Mouse (Mus musculus) hindbrain, embryonic 13.5 days (tissue): ENCODE results near the gene Nup214. TPM values are rescaled to one million over a fixed set of nuclear protein-coding genes. Genes with fewer than 3 reads are reported as not detected.
A peak's percentile ranks its signal among the peaks of the same experiment; 100 is the strongest.

Experiments used
- ATAC-seq: fragments of 200-750 bp; cut with Nextera tagmentation; 2 replicates; pipeline ENCODE4 v1.8.0; 2017; ENCODE audit warnings: moderate TSS enrichment; ENCODE audit not compliant: low FRiP score
- H3K27ac ChIP-seq: fragments of 300-500 bp; sonication (generic); 2 replicates; pipeline ENCODE4 v1.5.1; 2015; ENCODE audit warnings: inconsistent platforms, mild to moderate bottlenecking, moderate library complexity
- H3K27me3 ChIP-seq: fragments of 300-500 bp; sonication (generic); 2 replicates; pipeline ENCODE4 v1.6.1; 2015; ENCODE audit warnings: mild to moderate bottlenecking, inconsistent platforms
- H3K36me3 ChIP-seq: fragments of 300-500 bp; sonication (generic); 2 replicates; pipeline ENCODE4 v1.6.1; 2015; ENCODE audit warnings: mild to moderate bottlenecking, inconsistent platforms
- H3K4me1 ChIP-seq: fragments of 300-500 bp; sonication (generic); replicated peaks from 2 replicates; pipeline ENCODE4 v1.6.1; 2015; ENCODE audit warnings: inconsistent platforms
- H3K4me2 ChIP-seq: fragments of 300-500 bp; sonication (generic); 2 replicates; pipeline ENCODE4 v1.6.1; 2015; ENCODE audit warnings: inconsistent platforms, mild to moderate bottlenecking, moderate library complexity
- H3K4me3 ChIP-seq: fragments of 300-500 bp; sonication (generic); 2 replicates; pipeline ENCODE4 v1.5.1; 2015; ENCODE audit warnings: mild to moderate bottlenecking, inconsistent platforms
- H3K9ac ChIP-seq: fragments of 300-500 bp; sonication (generic); 2 replicates; pipeline ENCODE4 v1.6.1; 2015; ENCODE audit warnings: mild to moderate bottlenecking, inconsistent platforms
- H3K9me3 ChIP-seq: fragments of 300-500 bp; sonication (generic); 2 replicates; pipeline ENCODE4 v1.6.1; 2016; ENCODE audit warnings: inconsistent platforms
- WGBS: fragments of 180-500 bp; shearing (Covaris S2); methylation state at CpG from one replicate; pipeline ENCODE4 v1.1.7; 2015; 5-methylcytosine and 5-hydroxymethylcytosine counted together
- polyA plus RNA-seq: library from polyadenylated mRNA; unstranded; fragments of >200 nt; fragmentation: Nextera tagmentation; extraction: Ambion mirVana; gene quantifications from 2 replicates; pipeline ENCODE4 v1.2.1, GENCODE M21; 2015

Nup214 gene
- polyA plus RNA-seq, 1 experiment from 2014 or later: 83.5 TPM

- Histone ChIP-seq H3K4me2 (peak overlapping the region; percentile 94), H3K9me3 (no peaks in the 10 kb centered on the region), H3K27me3 (peaks cover 32% of the 10 kb centered on the region), H3K27ac (no peak overlapping the region), H3K4me1 (peaks cover 45% of the 10 kb centered on the region), H3K9ac (peak overlapping the region; percentile 75; the same call in 1 of the 2 replicates), H3K36me3 (no peaks in the 10 kb centered on the region), H3K4me3 (peak overlapping the region; percentile 66)
- 15% methylated on average over 9 of the region's 9 CpGs for WGBS
- no peak for ATAC-seq
Observed at GRCm38 (mm10) chr2:31950966-31951365, 23.3 kb upstream of the Nup214 start.

- H3K9ac ChIP-seq: no peak overlapping the region
- H3K9me3 ChIP-seq: no peaks in the 10 kb centered on the region
- peaks cover 45% of the 10 kb centered on the region for H3K4me1 ChIP-seq
- peaks cover 31% of the 10 kb centered on the region for H3K27me3 ChIP-seq
- H3K4me2 ChIP-seq: peak overlapping the region; percentile 94; the same call in 1 of the 2 replicates
- WGBS: 82% methylated on average over 10 of the region's 10 CpGs
- H3K27ac ChIP-seq: no peak overlapping the region; the same call in 1 of the 2 replicates
- H3K4me3 ChIP-seq: no peak overlapping the region
- H3K36me3 ChIP-seq: no peaks in the 10 kb centered on the region
- ATAC-seq: no peak
Observed at GRCm38 (mm10) chr2:31952236-31952635, 22.0 kb upstream of the Nup214 start.

- Histone ChIP-seq H3K4me3 (no peak overlapping the region), H3K27me3 (peaks cover 31% of the 10 kb centered on the region), H3K27ac (no peak overlapping the region), H3K36me3 (no peaks in the 10 kb centered on the region), H3K4me2 (no peak overlapping the region; the same call in 1 of the 2 replicates), H3K9ac (no peak overlapping the region), H3K4me1 (peaks cover 45% of the 10 kb centered on the region), H3K9me3 (no peaks in the 10 kb centered on the region)
- ATAC-seq: no peak
- 91% methylated on average over 3 of the region's 3 CpGs for WGBS
Observed at GRCm38 (mm10) chr2:31952725-31953124, 21.5 kb upstream of the Nup214 start.

GRCm38 (mm10) chr2:31953687-31954086 is 20.5 kb upstream of the Nup214 start:
- Histone ChIP-seq H3K4me2 (no peak overlapping the region), H3K9ac (no peak overlapping the region), H3K9me3 (no peaks in the 10 kb centered on the region), H3K36me3 (no peaks in the 10 kb centered on the region), H3K27ac (no peak overlapping the region), H3K4me3 (no peak overlapping the region), H3K27me3 (peaks cover 25% of the 10 kb centered on the region), H3K4me1 (peaks cover 45% of the 10 kb centered on the region)
- WGBS: 86% methylated on average over 8 of the region's 8 CpGs
- ATAC-seq: no peak

GRCm38 (mm10) chr2:31954779-31955181 is 19.5 kb upstream of the Nup214 start:
- Histone ChIP-seq H3K4me1 (peaks cover 44% of the 10 kb centered on the region), H3K27ac (no peak overlapping the region), H3K9ac (no peak overlapping the region), H3K9me3 (no peaks in the 10 kb centered on the region), H3K4me2 (no peak overlapping the region), H3K4me3 (no peak overlapping the region), H3K27me3 (0 out of 2 replicates have a peak, but pooled peaks cover 14% of the 10 kb centered on the region), H3K36me3 (no peaks in the 10 kb centered on the region)
- ATAC-seq: no peak
- 89% methylated on average over 9 of the region's 9 CpGs for WGBS

- Histone ChIP-seq H3K9me3 (no peaks in the 10 kb centered on the region), H3K4me2 (no peak overlapping the region), H3K36me3 (no peaks in the 10 kb centered on the region), H3K9ac (no peak overlapping the region), H3K4me1 (peaks cover 39% of the 10 kb centered on the region), H3K4me3 (no peak overlapping the region), H3K27ac (no peak overlapping the region), H3K27me3 (0 out of 2 replicates have a peak, but pooled peaks cover 7% of the 10 kb centered on the region)
- ATAC-seq: no peak
- 82% methylated on average over 5 of the region's 5 CpGs for WGBS
Observed at GRCm38 (mm10) chr2:31955686-31956085, 18.6 kb upstream of the Nup214 start.

- Histone ChIP-seq H3K4me1 (peaks cover 38% of the 10 kb centered on the region), H3K27ac (no peak overlapping the region), H3K27me3 (no peaks in the 10 kb centered on the region), H3K9ac (no peak overlapping the region), H3K9me3 (no peaks in the 10 kb centered on the region), H3K4me2 (no peak overlapping the region), H3K36me3 (no peaks in the 10 kb centered on the region), H3K4me3 (no peak overlapping the region)
- no peak for ATAC-seq
- 92% methylated on average over 10 of the region's 10 CpGs for WGBS
Observed at GRCm38 (mm10) chr2:31957211-31957610, 17.0 kb upstream of the Nup214 start.

GRCm38 (mm10) chr2:31960986-31961385 is 13.2 kb upstream of the Nup214 start:
- H3K9me3 ChIP-seq: no peaks in the 10 kb centered on the region
- no peak for ATAC-seq
- peaks cover 31% of the 10 kb centered on the region for H3K4me1 ChIP-seq
- no peaks in the 10 kb centered on the region for H3K36me3 ChIP-seq
- no peak overlapping the region for H3K4me3 ChIP-seq
- no peaks in the 10 kb centered on the region for H3K27me3 ChIP-seq
- no peak overlapping the region for H3K4me2 ChIP-seq
- no peak overlapping the region for H3K9ac ChIP-seq
- no peak overlapping the region for H3K27ac ChIP-seq
- WGBS: 92% methylated on average over 8 of the region's 8 CpGs

GRCm38 (mm10) chr2:31961791-31962222 is 12.4 kb upstream of the Nup214 start:
- Histone ChIP-seq H3K36me3 (no peaks in the 10 kb centered on the region), H3K9ac (peak overlapping the region; percentile 39; the same call in 1 of the 2 replicates), H3K27me3 (no peaks in the 10 kb centered on the region), H3K4me1 (peaks cover 31% of the 10 kb centered on the region), H3K27ac (peak overlapping the region; percentile 88), H3K9me3 (no peaks in the 10 kb centered on the region), H3K4me2 (no peak overlapping the region), H3K4me3 (no peak overlapping the region)
- ATAC-seq: no peak
- WGBS: 80% methylated on average over 4 of the region's 4 CpGs

GRCm38 (mm10) chr2:31962501-31963224 is 11.6 kb upstream of the Nup214 start:
- H3K36me3 ChIP-seq: no peaks in the 10 kb centered on the region
- peaks cover 31% of the 10 kb centered on the region for H3K4me1 ChIP-seq
- no peaks in the 10 kb centered on the region for H3K9me3 ChIP-seq
- H3K27ac ChIP-seq: peak overlapping the region; percentile 88
- WGBS: 36% methylated on average over 8 of the region's 8 CpGs
- ATAC-seq: peak; percentile 91
- H3K4me2 ChIP-seq: no peak overlapping the region
- H3K9ac ChIP-seq: peak overlapping the region; percentile 39
- no peak overlapping the region for H3K4me3 ChIP-seq
- no peaks in the 10 kb centered on the region for H3K27me3 ChIP-seq

GRCm38 (mm10) chr2:31963491-31963890 is 10.7 kb upstream of the Nup214 start:
- Histone ChIP-seq H3K9ac (no peak overlapping the region), H3K4me2 (no peak overlapping the region), H3K27me3 (no peaks in the 10 kb centered on the region), H3K9me3 (no peaks in the 10 kb centered on the region), H3K36me3 (no peaks in the 10 kb centered on the region), H3K4me3 (no peak overlapping the region), H3K4me1 (peaks cover 31% of the 10 kb centered on the region), H3K27ac (peak overlapping the region; percentile 88)
- WGBS: 78% methylated on average over 7 of the region's 7 CpGs
- ATAC-seq: no peak

GRCm38 (mm10) chr2:31964191-31964590 is 10.0 kb upstream of the Nup214 start:
- no peak overlapping the region for H3K9ac ChIP-seq
- no peak for ATAC-seq
- peak overlapping the region; percentile 88; the same call in 1 of the 2 replicates for H3K27ac ChIP-seq
- peaks cover 31% of the 10 kb centered on the region for H3K4me1 ChIP-seq
- H3K27me3 ChIP-seq: no peaks in the 10 kb centered on the region
- 94% methylated on average over 3 of the region's 3 CpGs for WGBS
- no peak overlapping the region for H3K4me2 ChIP-seq
- H3K9me3 ChIP-seq: no peaks in the 10 kb centered on the region
- no peaks in the 10 kb centered on the region for H3K36me3 ChIP-seq
- no peak overlapping the region for H3K4me3 ChIP-seq

- H3K36me3 ChIP-seq: no peaks in the 10 kb centered on the region
- no peak overlapping the region for H3K27ac ChIP-seq
- H3K4me1 ChIP-seq: peaks cover 31% of the 10 kb centered on the region
- no peaks in the 10 kb centered on the region for H3K9me3 ChIP-seq
- no peak overlapping the region for H3K4me3 ChIP-seq
- ATAC-seq: no peak
- H3K4me2 ChIP-seq: no peak overlapping the region
- no peak overlapping the region for H3K9ac ChIP-seq
- H3K27me3 ChIP-seq: no peaks in the 10 kb centered on the region
Observed at GRCm38 (mm10) chr2:31965110-31965509, 9.1 kb upstream of the Nup214 start.
